Mouse (Mus musculus) neutrophil, adult 59 days (primary cell): Measurements from ENCODE around the gene Gys2. TPM values are rescaled to one million over a fixed set of nuclear protein-coding genes. Genes with fewer than 3 reads are reported as not detected.

ENCODE experiments used
- total RNA-seq, 2 experiments: library from RNA; stranded (reverse); gene quantifications; 1 replicate in 1 of 2; 2 replicates in 1 of 2; pipeline ENCODE4 v1.2.4; 2023

Gene Gys2
- not detected for total RNA-seq

DNA sequence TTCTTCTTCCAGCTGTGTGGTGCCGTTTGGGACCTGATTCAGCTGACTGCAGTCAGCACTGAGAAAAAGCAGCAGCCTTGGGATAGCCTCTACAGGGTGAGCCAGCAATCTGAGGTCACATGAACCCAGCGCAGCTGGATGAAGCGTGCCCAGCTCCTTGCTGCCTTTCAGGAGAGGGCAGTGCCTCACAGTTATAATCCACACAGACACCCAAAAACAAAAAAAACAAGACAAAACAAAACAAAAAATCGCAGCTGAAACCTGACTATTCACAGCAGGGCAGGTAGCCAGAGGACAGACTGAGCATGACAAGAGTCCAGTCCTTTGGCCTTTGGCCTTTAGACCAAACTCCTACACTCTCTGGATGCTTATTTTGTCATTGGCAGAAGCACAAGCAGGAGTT is at the start of gene Gys2:
Gys2 (minus strand) TSS at position 309 of the 403 bp plus-strand sequence.

GRCm38 (mm10) chr6:142507785-142508162 is 34.9 kb upstream of the Gys2 start, which contains the start of gene Ldhb:
Ldhb (minus strand) TSS chr6:142507957.

DNA sequence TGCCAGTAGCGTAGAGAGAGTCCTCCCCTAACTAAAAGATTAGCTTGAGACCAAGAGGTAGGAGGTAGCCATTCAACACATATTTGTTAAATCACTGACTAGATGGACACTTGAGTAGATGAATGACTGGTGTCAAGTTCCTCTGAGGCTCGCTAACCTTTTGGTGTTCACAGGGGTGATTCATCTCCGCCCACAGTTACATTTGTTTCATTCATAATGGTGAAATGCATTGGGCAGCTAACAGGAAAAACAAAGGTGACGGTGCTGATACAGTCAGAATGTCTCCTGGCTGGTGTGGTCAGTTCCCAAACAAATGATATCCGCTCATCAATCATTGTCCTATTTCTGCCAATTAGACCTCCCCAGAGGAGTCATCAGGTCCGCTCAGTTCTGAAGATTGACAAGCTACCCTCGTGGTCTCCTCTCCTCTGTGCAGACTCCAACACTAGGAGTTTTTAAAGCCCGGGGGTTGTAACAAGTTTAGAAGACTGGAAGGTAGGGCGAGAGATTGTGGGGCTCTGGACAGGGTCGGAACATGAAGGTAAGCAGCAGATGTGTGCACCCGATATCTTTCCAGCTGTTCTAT is 59.9 kb downstream of the Gys2 start, which contains the start of gene Spx:
Spx (plus strand) TSS at position 536 of the 586 bp plus-strand sequence.

GRCm38 (mm10) chr6:142387011-142387754 is 85.7 kb downstream of the Gys2 start, which contains the start of the genes Recql and Golt1b:
Recql (minus strand) TSS chr6:142387087.
Golt1b (plus strand) TSS chr6:142387221.

Other genes with a start within 250 kb of the Gys2 start
- gene Iapp, start 174.7 kb downstream of the Gys2 start, total RNA-seq: not detected
- gene Slco1a5, start 150.1 kb downstream of the Gys2 start, total RNA-seq: not detected
- 10 to 100 TPM in 1 of 2 experiments, 1 to 10 TPM in 1; 8.2 to 10.3 TPM for gene Pyroxd1, start 127.5 kb downstream of the Gys2 start, total RNA-seq
- gene Recql, start 86.0 kb downstream of the Gys2 start, total RNA-seq: 10 to 100 TPM; 17.3 to 19.1 TPM
- gene Golt1b, start 85.9 kb downstream of the Gys2 start, total RNA-seq: 10 to 100 TPM; 10.9 to 15.4 TPM
- under 1 TPM in 1 of 2 experiments, not detected in 1; 0.24 TPM for gene Spx, start 59.7 kb downstream of the Gys2 start, total RNA-seq
- gene Ldhb, start 34.8 kb upstream of the Gys2 start, total RNA-seq: 10 to 100 TPM; 22.2 to 29.6 TPM
- under 1 TPM in 1 of 2 experiments, not detected in 1; 0.29 TPM for gene Kcnj8, start 98.5 kb upstream of the Gys2 start, total RNA-seq
- under 1 TPM; 0.26 to 0.44 TPM for gene Abcc9, start 229.2 kb upstream of the Gys2 start, total RNA-seq